Mouse (Mus musculus): Measurements from ENCODE around the gene Def6. TPM values are rescaled to one million over a fixed set of nuclear protein-coding genes. Genes with fewer than 3 reads are reported as not detected.

Def6 gene
- polyA plus RNA-seq, 1 experiment = 5.6 TPM

- no peak for DNase-seq (ENCODE audit: extremely low spot score in 1 of 2, low spot score in 1 of 2)
These were observed 29.8 kb downstream of the Def6 start for GRCm38 (mm10) chr17:28237362-28237761.

DNA sequence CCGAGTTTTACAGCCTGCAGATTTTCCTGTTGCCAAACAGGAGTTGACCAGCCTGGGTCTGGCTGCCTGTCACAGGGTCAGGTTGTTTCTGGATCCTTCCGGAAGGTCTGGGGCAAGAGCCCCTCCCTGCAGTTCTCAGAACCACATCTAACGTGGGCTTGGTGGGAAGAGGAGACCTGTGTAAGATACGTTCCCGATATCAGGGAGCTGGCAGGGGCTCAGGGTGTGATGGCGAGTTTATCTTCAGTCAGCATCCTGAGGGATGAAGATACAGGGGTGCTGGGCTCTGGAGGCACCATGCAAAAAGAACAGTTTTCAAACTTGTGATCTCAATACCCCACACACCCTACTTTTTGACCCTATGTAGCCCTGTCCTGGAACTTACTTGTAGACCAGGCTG, 30.3 kb downstream of the Def6 start:
- DNase-seq (ENCODE audit: extremely low spot score in 1 of 2, low spot score in 1 of 2) = no peak

GRCm38 (mm10) chr17:28240846-28241245, 33.3 kb downstream of the Def6 start:
- no peak for DNase-seq (ENCODE audit: extremely low spot score in 1 of 2, low spot score in 1 of 2)

GRCm38 (mm10) chr17:28242296-28242695, 34.7 kb downstream of the Def6 start:
- no peak for DNase-seq (ENCODE audit: extremely low spot score in 1 of 2, low spot score in 1 of 2)

- DNase-seq (ENCODE audit: extremely low spot score in 1 of 2, low spot score in 1 of 2) = no peak
These were observed 36.6 kb downstream of the Def6 start for GRCm38 (mm10) chr17:28244214-28244613.

GRCm38 (mm10) chr17:28244714-28245113, 37.1 kb downstream of the Def6 start:
- no peak for DNase-seq (ENCODE audit: extremely low spot score in 1 of 2, low spot score in 1 of 2)

DNA sequence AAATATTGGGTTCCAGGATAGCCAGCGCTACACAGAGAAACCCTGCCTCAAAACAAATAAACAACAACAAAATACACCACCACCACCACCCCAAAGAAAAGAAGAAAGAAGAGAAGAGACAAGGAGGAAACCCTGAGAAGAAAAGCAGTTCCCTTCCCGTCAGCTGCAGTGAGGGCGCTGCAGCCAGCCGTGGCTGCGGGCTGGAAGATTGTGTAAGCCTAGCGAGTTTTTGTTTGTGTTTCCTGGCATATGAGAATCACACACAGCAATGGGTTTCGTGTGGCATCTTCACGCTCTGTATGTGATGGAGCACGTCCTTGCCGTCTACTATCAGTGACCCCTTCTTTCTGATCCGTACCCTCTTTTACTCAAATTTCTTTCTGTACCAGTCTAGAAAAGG, 39.1 kb downstream of the Def6 start:
- DNase-seq (ENCODE audit: extremely low spot score in 1 of 2, low spot score in 1 of 2) = no peak

DNA sequence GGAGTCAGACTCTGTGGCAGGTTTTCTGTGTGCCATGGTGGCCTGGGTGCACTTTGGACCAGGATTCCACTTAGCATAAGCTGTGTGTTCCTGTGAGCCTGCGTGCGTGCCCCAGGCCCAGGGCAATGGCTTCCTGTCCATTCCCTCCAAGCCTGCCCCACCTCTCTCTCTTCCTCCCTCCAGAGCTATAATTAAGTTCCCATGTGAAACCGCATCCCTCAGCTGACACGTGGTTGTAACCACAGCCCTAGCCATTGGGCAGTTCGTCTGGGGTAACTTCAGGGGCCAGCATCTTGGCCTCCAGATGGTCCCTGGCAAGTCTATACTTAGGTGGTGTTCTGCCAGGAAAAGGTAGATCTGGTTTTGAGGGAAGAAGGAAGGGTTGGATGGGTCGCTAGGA, 40.0 kb downstream of the Def6 start:
- DNase-seq (ENCODE audit: extremely low spot score in 1 of 2, low spot score in 1 of 2) = no peak

GRCm38 (mm10) chr17:28249062-28249461, 41.5 kb downstream of the Def6 start:
- DNase-seq (ENCODE audit: extremely low spot score in 1 of 2, low spot score in 1 of 2) = no peak

DNA sequence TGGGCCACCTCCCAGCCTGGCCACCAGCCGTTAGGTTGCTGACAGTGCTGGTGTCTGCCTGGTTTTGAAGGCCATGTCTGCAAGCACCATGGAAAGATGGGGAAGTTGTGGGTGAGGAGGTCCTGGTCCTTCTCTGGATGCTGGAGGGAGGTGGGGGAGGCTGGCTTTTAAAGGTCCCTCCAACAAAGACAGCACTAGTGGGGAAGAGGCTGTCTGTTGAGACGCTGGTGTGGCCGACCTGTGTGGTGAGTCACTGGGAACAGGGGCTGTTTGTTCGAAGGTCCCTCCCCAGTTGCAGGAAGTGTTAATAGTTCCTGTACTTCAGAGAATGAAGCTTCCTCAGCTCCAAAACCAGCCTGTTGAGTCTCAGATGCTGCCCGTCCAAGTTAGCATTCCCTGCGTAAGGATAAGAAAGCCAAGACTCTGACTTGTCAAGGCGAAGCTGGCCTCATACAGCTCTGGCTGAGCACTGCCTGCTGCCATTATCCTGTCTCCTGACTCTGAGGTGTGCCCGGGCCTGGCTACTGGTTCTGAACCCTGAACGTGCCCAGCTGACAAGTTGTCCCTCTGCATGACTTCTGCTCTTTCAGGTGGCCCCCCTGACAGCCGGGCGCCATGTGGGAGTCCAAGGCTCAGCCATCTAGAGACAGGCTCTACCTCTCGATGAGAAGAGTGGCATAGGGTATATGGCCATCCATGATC, 44.2 kb downstream of the Def6 start:
- no peak for DNase-seq (ENCODE audit: extremely low spot score in 1 of 2, low spot score in 1 of 2)

DNA sequence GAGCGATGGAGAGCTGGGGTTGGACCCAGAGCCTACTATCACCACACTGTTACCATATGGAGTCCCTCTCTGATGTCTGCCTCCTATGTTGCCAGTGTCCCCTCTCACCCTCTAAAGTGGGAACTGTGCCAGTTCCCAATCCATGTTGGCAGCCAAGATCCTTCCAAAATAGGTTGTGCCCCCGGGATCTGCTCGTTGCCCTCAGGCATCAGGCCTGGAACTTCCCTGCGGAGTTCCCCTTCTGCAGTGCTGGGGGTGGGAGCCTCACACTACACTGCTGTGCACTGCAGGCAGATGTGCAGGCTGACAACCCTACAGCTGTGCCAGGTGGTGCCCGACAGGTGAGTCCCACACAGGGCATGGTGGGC, 44.7 kb downstream of the Def6 start:
- DNase-seq (ENCODE audit: extremely low spot score in 1 of 2, low spot score in 1 of 2) = no peak

- no peak for DNase-seq (ENCODE audit: extremely low spot score in 1 of 2, low spot score in 1 of 2)
These were observed 45.6 kb downstream of the Def6 start for GRCm38 (mm10) chr17:28253216-28253615.

GRCm38 (mm10) chr17:28254804-28255203, 47.2 kb downstream of the Def6 start:
- no peak for DNase-seq (ENCODE audit: extremely low spot score in 1 of 2, low spot score in 1 of 2)

DNA sequence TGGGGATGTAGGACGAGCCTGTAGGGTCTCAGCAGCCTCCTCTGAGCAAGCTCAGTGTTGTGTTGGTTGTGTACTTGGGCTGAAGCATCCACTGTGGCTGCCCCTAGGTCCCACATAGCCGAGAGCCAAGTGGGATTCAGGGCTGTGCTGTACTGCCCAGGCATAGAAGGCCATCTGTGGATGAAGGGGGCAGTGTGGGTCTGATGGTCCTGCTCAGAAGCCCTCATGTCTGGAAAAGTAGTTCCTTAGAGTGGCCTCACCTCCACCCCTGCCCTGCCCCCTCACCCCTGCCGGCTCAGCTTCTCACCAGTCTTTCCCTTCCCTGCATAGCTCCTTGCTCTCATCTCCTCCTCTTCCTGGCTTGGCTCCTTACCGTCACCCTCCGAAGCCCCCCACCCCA, 48.1 kb downstream of the Def6 start:
- no peak for DNase-seq (ENCODE audit: extremely low spot score in 1 of 2, low spot score in 1 of 2)

GRCm38 (mm10) chr17:28256651-28257328, 49.2 kb downstream of the Def6 start:
- DNase-seq (ENCODE audit: extremely low spot score in 1 of 2, low spot score in 1 of 2) = peak in 1 of 2 experiments; percentile 48

- DNase-seq (ENCODE audit: extremely low spot score in 1 of 2, low spot score in 1 of 2) = no peak
These were observed 50.7 kb downstream of the Def6 start for GRCm38 (mm10) chr17:28258325-28258724.

DNA sequence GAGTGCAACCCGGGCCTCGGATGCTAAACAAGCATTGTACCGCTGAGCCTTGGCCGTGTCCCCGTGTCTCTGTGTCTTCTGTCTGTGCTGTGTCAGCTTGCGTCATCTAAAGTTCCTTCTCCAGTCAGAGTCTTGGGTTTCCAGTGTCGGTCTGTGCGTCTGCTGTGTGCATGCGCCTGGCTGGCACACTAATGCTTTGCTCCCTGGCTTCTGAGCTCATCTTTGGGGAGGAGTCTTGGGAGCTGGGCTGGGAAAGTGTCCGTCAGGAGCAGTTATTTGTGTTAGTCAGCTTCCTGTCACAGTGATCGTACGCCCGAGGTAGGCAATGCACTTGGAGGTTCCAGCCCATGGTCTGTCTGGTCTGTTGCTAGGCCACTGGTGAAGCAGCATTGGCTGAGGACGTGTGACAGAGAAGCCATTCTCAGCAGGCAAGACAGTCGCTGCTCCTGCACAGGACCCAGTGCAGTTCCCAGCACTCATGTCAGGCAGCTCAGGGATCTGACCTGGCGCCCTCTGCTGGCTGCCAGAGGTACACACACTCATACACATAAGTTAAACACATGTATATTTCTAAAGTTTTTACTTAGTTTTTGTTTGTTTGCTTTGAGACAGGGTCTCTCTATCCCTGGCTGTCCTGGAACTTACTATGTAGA, 52.4 kb downstream of the Def6 start:
- no peak for DNase-seq (ENCODE audit: extremely low spot score in 1 of 2, low spot score in 1 of 2)

GRCm38 (mm10) chr17:28260543-28260909, 52.9 kb downstream of the Def6 start:
- no peak for DNase-seq (ENCODE audit: extremely low spot score in 1 of 2, low spot score in 1 of 2)

- DNase-seq (ENCODE audit: extremely low spot score in 1 of 2, low spot score in 1 of 2) = no peak
These were observed 54.2 kb downstream of the Def6 start for GRCm38 (mm10) chr17:28261795-28262194.

DNA sequence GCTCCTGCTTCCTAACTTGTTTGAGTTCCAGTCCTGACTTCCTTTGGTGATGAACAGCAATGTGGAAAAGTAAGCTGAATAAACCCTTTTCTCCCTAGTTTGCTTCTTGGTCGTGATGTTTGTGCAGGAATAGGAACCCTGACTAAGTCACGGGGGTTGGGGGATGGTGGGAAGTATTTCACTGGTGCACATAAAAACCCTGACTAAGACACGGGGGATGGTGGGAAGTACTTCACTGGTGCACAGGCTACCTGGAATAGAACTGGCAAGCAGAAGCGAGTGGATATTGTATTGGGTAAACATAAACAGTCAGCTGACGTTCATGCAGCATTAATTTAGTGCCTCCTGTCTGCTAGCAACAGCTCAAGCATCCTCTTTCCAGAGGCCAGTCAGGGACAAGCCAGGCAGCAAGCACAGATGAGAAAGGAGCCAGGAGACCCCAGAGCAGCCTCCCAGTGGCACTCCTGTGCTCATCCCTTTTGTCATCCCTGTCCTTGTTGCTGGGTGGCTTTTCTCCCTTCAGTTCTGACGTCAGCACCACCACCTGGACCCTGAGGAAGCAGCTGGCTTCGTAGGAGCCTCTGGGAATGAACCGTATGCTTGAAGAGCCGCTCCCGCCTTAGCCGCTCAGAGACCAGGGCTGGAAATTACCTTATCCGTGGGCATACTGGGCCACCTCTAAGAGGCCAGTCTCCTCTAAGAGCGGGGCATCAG, 55.8 kb downstream of the Def6 start:
- peak in 1 of 2 experiments; percentile 48 for DNase-seq (ENCODE audit: extremely low spot score in 1 of 2, low spot score in 1 of 2)

- DNase-seq (ENCODE audit: extremely low spot score in 1 of 2, low spot score in 1 of 2) = no peak
These were observed 59.7 kb downstream of the Def6 start for GRCm38 (mm10) chr17:28267251-28267650.
